Mouse (Mus musculus) liver, embryonic 16.5 days (tissue): ENCODE results near the gene Asb10. TPM values are rescaled to one million over a fixed set of nuclear protein-coding genes. Genes with fewer than 3 reads are reported as not detected.

ENCODE experiments used
- ATAC-seq: fragments of 200-750 bp; cut with Nextera tagmentation; 2 replicates; pipeline ENCODE4 v1.8.0; 2017; ENCODE audit warnings: low read depth, mild to moderate bottlenecking, moderate number of reproducible peaks, moderate library complexity
- H3K27ac ChIP-seq: fragments of 300-500 bp; sonication (generic); 2 replicates; pipeline ENCODE4 v1.5.1; 2014; ENCODE audit warnings: mild to moderate bottlenecking, low read length
- H3K27me3 ChIP-seq: fragments of 300-500 bp; sonication (generic); 2 replicates; pipeline ENCODE4 v1.6.1; 2014; ENCODE audit warnings: low read depth, low read length, mixed read lengths; ENCODE audit not compliant: control insufficient read depth, insufficient read depth
- H3K36me3 ChIP-seq: fragments of 300-500 bp; sonication (generic); 2 replicates; pipeline ENCODE4 v1.6.1; 2014; ENCODE audit warnings: mild to moderate bottlenecking; ENCODE audit not compliant: control insufficient read depth, insufficient read depth
- H3K4me1 ChIP-seq: fragments of 300-500 bp; sonication (generic); 2 replicates; pipeline ENCODE4 v1.6.1; 2014; ENCODE audit warnings: low read depth, low read length, mixed read lengths; ENCODE audit not compliant: control insufficient read depth
- H3K4me2 ChIP-seq: fragments of 300-500 bp; sonication (generic); 2 replicates; pipeline ENCODE4 v1.6.1; 2014; ENCODE audit warnings: low read depth, low read length, mixed read lengths
- H3K4me3 ChIP-seq: fragments of 300-500 bp; sonication (generic); 2 replicates; pipeline ENCODE4 v1.5.1; 2014; ENCODE audit warnings: low read depth, mild to moderate bottlenecking, low read length
- H3K9ac ChIP-seq: fragments of 300-500 bp; sonication (generic); 2 replicates; pipeline ENCODE4 v1.6.1; 2014; ENCODE audit warnings: low read depth, low read length
- H3K9me3 ChIP-seq: fragments of 300-500 bp; sonication (generic); replicated peaks from 2 replicates; pipeline ENCODE4 v1.6.1; 2016; ENCODE audit warnings: low read length; ENCODE audit not compliant: control insufficient read depth
- WGBS: fragments of 180-500 bp; shearing (Covaris S2); extraction: QIAGEN DNeasy Blood & Tissue Kit; methylation state at CpG from one replicate; pipeline ENCODE4 v1.1.7; 2014; ENCODE audit not compliant: insufficient replicate concordance; 5-methylcytosine and 5-hydroxymethylcytosine counted together
- polyA plus RNA-seq: library from polyadenylated mRNA; unstranded; fragments of >200 nt; fragmentation: Nextera tagmentation; extraction: Ambion mirVana; gene quantifications from 2 replicates; pipeline ENCODE4 v1.2.1, GENCODE M21; 2015

The Asb10 gene
- 0.07 TPM in 1 of 2 replicates, not detected in the other for polyA plus RNA-seq

DNA sequence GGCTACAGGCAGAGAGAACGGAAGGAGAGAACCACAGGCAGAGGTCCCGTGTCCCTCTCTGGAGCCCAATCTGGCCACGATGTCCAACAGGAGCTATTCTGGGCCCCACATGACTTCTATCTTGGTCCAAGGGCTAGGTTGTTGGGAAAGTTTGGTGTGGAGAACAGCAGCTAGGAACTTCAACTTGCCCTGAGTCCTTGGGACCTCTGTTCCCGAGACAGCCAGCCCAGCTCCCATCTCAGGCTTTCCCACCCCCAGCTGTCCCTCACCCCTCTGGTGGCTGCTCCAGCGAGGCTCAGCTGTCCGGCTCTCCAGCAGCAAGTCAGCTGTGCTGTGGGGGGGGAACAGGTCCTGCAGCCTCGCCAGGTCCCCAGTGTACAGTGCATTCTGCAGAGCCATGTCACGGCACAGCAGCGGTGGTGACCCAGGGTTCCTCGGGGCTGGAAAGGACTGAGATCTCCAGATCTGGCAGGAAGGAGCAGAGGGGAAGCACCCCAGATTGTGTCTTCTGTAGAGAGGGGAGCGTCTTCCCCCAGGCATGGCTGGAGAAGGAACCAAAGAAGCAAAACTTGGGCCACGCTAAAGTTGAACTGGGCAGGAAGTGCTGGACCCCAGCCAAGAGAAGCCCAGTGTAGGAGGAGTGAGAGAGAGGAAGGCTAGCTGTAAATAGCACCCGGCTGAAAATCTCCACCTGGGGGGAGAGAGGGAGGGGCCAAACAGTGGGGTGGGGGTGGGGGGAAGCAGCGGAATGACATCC, at the start of gene Asb10:
TSS of gene Asb10 (minus strand) at position 592 of the 757 bp plus-strand sequence.
- Histone ChIP-seq H3K36me3 (no peaks in the 10 kb centered on the region), H3K27ac (no peak within 1 kb of the TSS), H3K9me3 (no peaks in the 10 kb centered on the region), H3K4me2 (no peak within 1 kb of the TSS), H3K27me3 (peaks cover 7% of the 10 kb centered on the region), H3K9ac (no peak within 1 kb of the TSS), H3K4me3 (no peak within 1 kb of the TSS), H3K4me1 (no peaks in the 10 kb centered on the region; the same call in 1 of the 2 replicates)
- 9% methylated on average over 14 of the region's 14 CpGs for WGBS
- ATAC-seq = peak; percentile 16; the same call in 1 of the 2 replicates

DNA sequence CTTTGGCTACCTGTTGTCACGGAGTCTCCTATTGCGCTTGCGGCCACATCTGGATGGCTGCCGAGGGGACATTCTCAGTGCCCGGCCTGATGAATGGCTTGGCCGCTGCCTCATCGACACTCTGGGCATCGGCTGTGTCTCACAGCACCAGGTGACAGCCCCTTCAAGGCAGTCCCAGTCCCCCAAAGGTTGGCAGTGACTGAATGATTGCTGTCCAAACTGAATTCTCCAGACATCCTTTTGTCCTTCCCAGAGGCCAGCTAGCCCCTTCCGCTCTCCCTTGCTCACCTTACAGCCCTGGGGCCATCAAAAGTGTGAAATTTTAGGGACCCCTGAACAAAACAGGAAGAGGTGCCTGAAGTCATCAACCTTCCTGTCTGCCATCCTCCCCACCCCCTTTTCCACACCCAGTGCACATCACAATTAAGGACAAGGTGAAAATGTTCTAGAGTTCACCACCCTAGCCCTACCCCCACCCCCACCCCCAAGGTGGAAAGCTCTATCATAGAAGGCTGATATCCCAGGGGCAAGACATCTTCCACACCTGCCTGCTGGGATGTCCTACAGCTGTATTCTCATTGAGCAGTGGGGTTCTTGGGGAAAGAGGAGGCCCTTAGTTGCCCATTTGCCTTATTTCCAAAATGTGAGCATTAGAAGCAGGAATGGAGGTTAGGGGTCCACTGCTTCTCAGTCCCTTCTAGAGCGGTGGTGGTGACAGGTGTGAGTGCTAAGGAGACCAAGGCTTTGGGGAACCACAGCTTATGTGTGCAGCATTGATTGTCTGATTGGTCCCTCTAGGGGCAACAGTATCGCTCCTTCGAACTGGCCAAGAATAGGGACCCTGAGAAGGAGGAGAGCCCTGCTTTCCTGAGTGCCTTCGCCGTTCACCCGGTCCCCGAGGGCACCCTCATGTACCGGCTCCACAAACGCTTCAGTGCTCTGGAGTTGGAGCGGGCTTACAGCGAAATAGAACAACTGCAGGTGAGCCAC, 49.0 kb upstream of the Asb10 start:
- H3K27ac ChIP-seq = no peak overlapping the region
- H3K4me2 ChIP-seq = no peak overlapping the region

GRCm38 (mm10) chr5:24587200-24587577, 46.4 kb upstream of the Asb10 start:
- Histone ChIP-seq H3K9me3 (no peaks in the 10 kb centered on the region), H3K27me3 (peaks cover 11% of the 10 kb centered on the region), H3K9ac (peak overlapping the region; percentile 83), H3K4me3 (peak overlapping the region; percentile 87), H3K36me3 (no peaks in the 10 kb centered on the region; the same call in 1 of the 2 replicates), H3K4me1 (peaks cover 29% of the 10 kb centered on the region), H3K27ac (peak overlapping the region; percentile 61; the same call in 1 of the 2 replicates), H3K4me2 (peak overlapping the region; percentile 87)
- peak; percentile 54 for ATAC-seq
- 11% methylated on average over 4 of the region's 4 CpGs for WGBS

More for the DNA sequence above, 49.0 kb upstream of the Asb10 start:
- no peak overlapping the region for H3K9ac ChIP-seq
- no peak overlapping the region for H3K4me3 ChIP-seq
- peaks cover 19% of the 10 kb centered on the region for H3K27me3 ChIP-seq
- H3K36me3 ChIP-seq = no peaks in the 10 kb centered on the region; the same call in 1 of the 2 replicates
- no peaks in the 10 kb centered on the region for H3K9me3 ChIP-seq
- 88% methylated on average over 20 of the region's 20 CpGs for WGBS
- peaks cover 33% of the 10 kb centered on the region for H3K4me1 ChIP-seq
- ATAC-seq = no peak

DNA sequence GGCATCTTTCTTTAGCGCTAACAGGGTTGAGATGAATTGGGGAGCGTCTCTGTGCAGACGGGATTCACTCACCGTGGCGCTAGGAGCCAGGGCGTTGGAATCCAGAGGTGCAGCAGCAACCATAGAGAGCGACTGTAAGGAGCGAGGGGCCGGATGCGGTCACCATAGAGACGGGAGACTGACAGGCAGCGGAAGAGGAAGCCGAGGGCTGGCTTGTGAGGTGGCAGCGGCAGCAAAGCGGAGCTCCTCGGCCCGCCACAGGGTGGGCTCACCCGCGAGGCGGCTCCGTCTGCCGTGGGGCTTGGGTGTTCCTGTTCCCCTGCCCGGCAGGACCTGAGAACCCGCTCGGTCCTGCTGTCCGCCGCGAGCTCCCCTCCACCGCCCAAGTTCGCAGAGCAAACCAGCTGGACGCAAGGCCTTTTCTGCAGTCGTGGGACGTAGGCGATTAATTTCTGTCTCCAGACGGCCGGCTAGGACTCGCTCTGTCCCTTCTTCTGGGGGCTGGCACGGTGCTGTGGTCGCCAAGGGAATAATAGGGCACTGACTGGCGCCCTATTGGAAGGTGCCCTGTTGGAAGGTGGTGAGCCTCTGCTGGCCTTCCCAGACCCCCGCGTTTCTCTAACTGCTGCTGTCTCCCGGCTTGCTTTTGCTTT, 45.9 kb upstream of the Asb10 start, which contains the start of gene Chpf2:
TSS of gene Chpf2 (plus strand) at position 195 of the 653 bp plus-strand sequence.
- Histone ChIP-seq H3K9me3 (no peaks in the 10 kb centered on the region), H3K27ac (peak within 1 kb of the TSS; percentile 61), H3K27me3 (peaks cover 6% of the 10 kb centered on the region; the same call in 1 of the 2 replicates), H3K4me1 (peaks cover 24% of the 10 kb centered on the region), H3K9ac (peak within 1 kb of the TSS; percentile 83), H3K4me2 (peak within 1 kb of the TSS; percentile 87), H3K4me3 (peak within 1 kb of the TSS; percentile 87), H3K36me3 (no peaks in the 10 kb centered on the region; the same call in 1 of the 2 replicates)
- ATAC-seq = peak; percentile 88
- WGBS = under 1% methylated on average over 43 of the region's 43 CpGs

GRCm38 (mm10) chr5:24586106-24586505, 45.3 kb upstream of the Asb10 start:
- no peak for ATAC-seq
- Histone ChIP-seq H3K36me3 (no peaks in the 10 kb centered on the region; the same call in 1 of the 2 replicates), H3K9me3 (no peaks in the 10 kb centered on the region), H3K27me3 (peaks cover under 1% of the 10 kb centered on the region; the same call in 1 of the 2 replicates), H3K4me3 (peak overlapping the region; percentile 87), H3K27ac (no peak overlapping the region), H3K4me2 (peak overlapping the region; percentile 87), H3K4me1 (peaks cover 19% of the 10 kb centered on the region), H3K9ac (peak overlapping the region; percentile 83)
- WGBS = 6% methylated on average over 8 of the region's 8 CpGs

DNA sequence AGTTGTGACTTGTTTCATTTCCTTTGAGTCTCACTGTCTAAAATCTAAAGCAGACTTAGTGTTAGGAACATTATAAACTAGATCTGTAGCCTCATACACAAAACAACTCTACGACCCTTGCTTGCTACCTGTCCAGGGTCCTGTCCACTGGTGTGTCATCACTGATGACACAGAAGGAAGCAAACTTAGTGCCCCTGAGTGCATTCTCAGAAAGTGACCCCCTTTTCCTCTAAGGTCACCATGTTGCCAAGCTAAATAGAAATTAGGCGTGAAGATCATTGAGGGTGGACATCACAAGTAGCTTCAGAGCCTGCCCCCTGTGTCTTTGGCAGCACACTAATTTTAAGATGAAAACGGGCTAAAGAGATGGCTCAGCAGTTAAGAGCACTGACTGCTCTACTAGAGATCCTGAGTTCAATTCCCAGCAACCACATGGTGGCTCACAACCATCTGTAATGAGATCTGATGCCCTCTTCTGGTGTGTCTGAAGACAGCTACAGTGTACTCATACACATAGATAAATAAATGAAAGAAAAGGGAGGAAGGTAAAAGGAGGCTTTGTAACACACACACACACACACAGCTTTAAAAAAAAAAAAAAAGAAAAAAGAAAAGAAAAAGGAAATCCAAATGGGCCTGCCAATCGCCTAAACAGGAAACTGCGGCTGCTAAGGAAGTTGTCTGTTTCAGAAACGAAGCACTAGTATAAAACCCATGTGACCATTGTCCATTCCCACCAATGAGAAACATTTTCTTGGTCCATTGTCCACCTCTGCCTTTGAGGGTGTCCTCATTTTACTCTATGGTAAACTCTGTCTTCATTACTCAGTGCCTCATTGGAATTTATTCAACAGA, 37.6 kb upstream of the Asb10 start:
- H3K27me3 ChIP-seq = no peaks in the 10 kb centered on the region
- peak overlapping the region; percentile 58 for H3K27ac ChIP-seq
- peaks cover 6% of the 10 kb centered on the region; the same call in 1 of the 2 replicates for H3K36me3 ChIP-seq
- H3K9me3 ChIP-seq = no peaks in the 10 kb centered on the region
- peak overlapping the region; percentile 95 for H3K4me2 ChIP-seq
- ATAC-seq = no peak
- 25% methylated on average over 6 of the region's 6 CpGs for WGBS
- H3K4me3 ChIP-seq = peak overlapping the region; percentile 88
- H3K4me1 ChIP-seq = peaks cover 14% of the 10 kb centered on the region; the same call in 1 of the 2 replicates
- peak overlapping the region; percentile 65 for H3K9ac ChIP-seq

GRCm38 (mm10) chr5:24577183-24577929, 36.6 kb upstream of the Asb10 start, which contains the start of gene Abcf2:
Gene Abcf2 (minus strand): TSS chr5:24577467.
- Histone ChIP-seq H3K27me3 (no peaks in the 10 kb centered on the region), H3K9ac (peak within 1 kb of the TSS; percentile 86), H3K27ac (peak within 1 kb of the TSS; percentile 67), H3K36me3 (peaks cover 10% of the 10 kb centered on the region), H3K9me3 (no peaks in the 10 kb centered on the region), H3K4me1 (peaks cover 14% of the 10 kb centered on the region; the same call in 1 of the 2 replicates), H3K4me2 (peak within 1 kb of the TSS; percentile 95), H3K4me3 (peak within 1 kb of the TSS; percentile 88)
- ATAC-seq = peak; percentile 94
- WGBS = under 1% methylated on average over 48 of the region's 48 CpGs
